Mouse (Mus musculus) erythroblast, embryonic 14.5 days (primary cell): ENCODE measurements around the gene Ccdc33. TPM values are rescaled to one million over a fixed set of nuclear protein-coding genes. Genes with fewer than 3 reads are reported as not detected.

Source experiments
- H3K27me3 ChIP-seq: 2 replicates; pipeline ENCODE4 v1.6.1; 2012; ENCODE audit warnings: inconsistent platforms; ENCODE audit not compliant: control insufficient read depth
- H3K36me3 ChIP-seq: 2 replicates; pipeline ENCODE4 v1.6.1; 2012; ENCODE audit warnings: mild to moderate bottlenecking, inconsistent platforms; ENCODE audit not compliant: control insufficient read depth
- H3K4me1 ChIP-seq: 2 replicates; pipeline ENCODE4 v1.6.1; 2012; ENCODE audit warnings: inconsistent platforms; ENCODE audit not compliant: control insufficient read depth
- H3K4me3 ChIP-seq: replicated peaks from 2 replicates; pipeline ENCODE3; 2012; ENCODE audit warnings: moderate library complexity, mild to moderate bottlenecking, inconsistent platforms
- H3K9me3 ChIP-seq: 2 replicates; pipeline ENCODE4 v1.6.1; 2012; ENCODE audit warnings: low read length, inconsistent platforms, mixed read lengths; ENCODE audit not compliant: control insufficient read depth
- GATA1 ChIP-seq: IDR thresholded peaks from 2 replicates; pipeline ENCODE4 v1.6.1; 2012; ENCODE audit warnings: low read length, inconsistent platforms, mixed read lengths
- TAL1 ChIP-seq: IDR thresholded peaks from 3 replicates; pipeline ENCODE4 v1.6.1; 2012; ENCODE audit warnings: low read length, inconsistent platforms, mixed read lengths
- polyA plus RNA-seq: library from polyadenylated mRNA; stranded (reverse); fragments of >175 nt; gene quantifications from 2 replicates; pipeline ENCODE4 v1.2.3, GENCODE M21; 2012

Ccdc33 gene
- polyA plus RNA-seq, 1 experiment, result not detected

DNA sequence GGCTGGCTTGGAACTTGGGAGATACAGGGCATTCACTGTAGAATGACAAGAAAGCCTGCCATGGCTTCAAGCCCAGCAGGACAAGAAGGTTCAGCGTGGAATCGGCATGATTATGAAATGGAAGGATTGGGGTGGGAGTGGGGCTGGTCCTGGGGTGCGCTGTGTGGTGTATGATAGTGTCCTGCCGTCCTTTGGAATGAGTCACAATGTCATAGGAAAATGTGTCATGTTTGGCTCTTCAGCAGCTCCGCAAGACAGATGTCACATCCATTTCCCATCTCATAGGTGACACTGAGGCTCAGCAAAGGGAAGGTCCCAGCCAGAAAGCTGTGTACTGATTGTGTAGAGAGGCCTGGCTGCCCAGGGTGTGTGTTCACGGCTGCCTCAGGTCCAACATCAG lies 102.8 kb downstream of the Ccdc33 start:
- Histone ChIP-seq H3K27me3 (no peaks in the 10 kb centered on the region), H3K36me3 (no peaks in the 10 kb centered on the region), H3K4me1 (no peaks in the 10 kb centered on the region), H3K4me3 (no peak overlapping the region), H3K9me3 (no peaks in the 10 kb centered on the region)
- TF ChIP-seq TAL1 (no peak), GATA1 (no peak)

DNA sequence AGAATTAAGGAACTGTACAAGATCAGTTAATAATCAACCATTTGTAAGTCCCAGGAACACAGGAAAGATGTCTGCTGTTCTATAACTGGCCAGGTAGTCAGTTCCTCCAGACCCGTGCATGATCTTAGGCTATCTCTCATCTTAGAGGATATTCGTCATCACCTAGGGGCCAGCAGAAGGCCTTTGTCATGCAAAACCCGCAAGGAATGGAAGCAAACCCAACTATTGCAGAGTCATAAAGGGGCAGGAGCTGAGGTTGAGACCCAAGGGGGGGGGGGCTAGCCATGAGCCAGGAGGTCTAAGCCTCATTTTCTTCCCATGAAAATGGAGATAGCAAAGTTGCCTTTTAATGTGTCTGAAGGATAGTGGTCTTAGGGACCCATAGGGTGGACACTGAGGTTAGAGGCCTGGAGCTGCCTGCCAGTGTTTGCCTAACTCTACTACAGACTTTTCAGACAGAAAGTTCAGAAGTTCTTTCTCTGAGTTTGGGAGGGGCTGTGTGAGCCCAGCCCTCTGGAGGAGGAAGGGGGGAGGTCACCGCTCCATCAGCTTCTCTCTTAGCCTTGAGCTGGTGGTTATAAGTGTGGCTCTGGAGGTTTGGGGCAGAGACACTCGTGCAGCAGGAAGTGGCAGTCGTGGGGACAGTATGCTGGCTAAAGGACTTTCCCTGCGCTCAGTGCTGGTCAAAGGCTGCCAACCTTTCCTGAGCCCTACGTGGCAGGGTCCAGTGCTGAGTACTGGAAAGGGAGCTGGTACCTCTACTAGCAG lies 104.0 kb downstream of the Ccdc33 start:
- no peak overlapping the region for H3K4me3 ChIP-seq
- H3K36me3 ChIP-seq, result no peaks in the 10 kb centered on the region
- H3K4me1 ChIP-seq, result no peaks in the 10 kb centered on the region
- no peaks in the 10 kb centered on the region for H3K27me3 ChIP-seq
- no peaks in the 10 kb centered on the region for H3K9me3 ChIP-seq
- TF ChIP-seq TAL1, result no peak
- no peak for TF ChIP-seq GATA1

DNA sequence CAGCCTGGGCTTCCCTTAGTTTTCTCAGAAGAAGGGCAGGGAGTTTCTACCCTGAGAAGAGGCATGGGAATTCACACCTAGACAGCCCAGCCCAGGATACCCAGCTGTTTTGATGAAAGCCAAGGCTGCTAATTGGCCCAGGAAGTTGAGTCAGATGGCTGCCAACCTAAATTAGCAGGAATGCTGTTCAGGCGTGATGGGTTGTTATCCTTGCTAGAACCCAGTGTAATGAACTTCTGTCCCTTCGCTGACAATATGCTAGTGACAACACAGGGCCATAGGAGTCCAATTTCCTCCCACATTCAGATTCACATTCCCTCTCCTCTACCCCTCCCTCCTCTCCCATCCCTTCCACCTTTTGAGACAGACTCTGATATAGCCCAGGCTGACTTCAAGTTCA lies 105.7 kb downstream of the Ccdc33 start:
- Histone ChIP-seq H3K9me3 (no peaks in the 10 kb centered on the region), H3K4me1 (no peaks in the 10 kb centered on the region), H3K4me3 (no peak overlapping the region), H3K36me3 (no peaks in the 10 kb centered on the region), H3K27me3 (no peaks in the 10 kb centered on the region)
- no peak for TF ChIP-seq GATA1
- no peak for TF ChIP-seq TAL1

DNA sequence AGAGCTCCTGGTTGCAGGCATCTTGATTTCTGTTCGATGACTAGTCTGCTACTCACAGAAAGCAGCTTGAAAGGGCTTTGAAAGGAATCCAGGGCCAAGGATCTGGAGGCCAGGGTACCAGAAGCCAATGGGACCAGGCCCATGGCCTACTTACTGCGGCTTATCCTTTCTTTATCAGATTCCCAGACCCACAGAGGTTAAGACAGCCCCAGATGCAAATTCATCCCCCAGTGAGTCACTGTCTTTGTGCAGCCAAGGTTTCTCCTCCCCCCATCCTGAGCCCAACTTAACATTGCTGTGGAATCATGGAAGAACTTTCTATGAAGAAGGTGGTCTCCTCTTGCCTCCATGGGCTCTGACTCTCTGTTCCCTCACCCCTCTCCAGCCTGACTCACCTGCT lies 106.1 kb downstream of the Ccdc33 start:
- no peak for TF ChIP-seq GATA1
- TF ChIP-seq TAL1, result no peak
- no peaks in the 10 kb centered on the region for H3K36me3 ChIP-seq
- no peak overlapping the region for H3K4me3 ChIP-seq
- H3K27me3 ChIP-seq, result no peaks in the 10 kb centered on the region
- H3K9me3 ChIP-seq, result no peaks in the 10 kb centered on the region
- no peaks in the 10 kb centered on the region for H3K4me1 ChIP-seq

DNA sequence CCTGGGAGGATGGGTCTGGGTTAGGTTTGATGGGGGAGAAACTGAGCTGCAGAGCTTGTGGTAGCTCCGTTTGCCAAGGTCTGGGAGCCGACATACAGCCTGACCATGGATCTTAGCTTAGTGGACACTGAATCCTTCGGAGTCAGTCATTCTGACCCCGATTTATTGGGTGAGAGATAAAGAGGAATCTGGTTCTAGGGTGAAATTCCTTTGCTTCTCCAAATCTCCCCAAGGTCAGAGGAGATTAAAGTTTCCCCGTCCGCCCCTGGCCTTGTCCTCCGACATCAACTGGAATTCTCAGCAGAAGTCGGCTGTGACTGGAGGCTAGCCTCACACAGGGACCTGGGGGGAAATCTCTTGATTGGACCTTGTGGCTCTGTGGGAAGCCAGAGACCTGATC lies 107.1 kb downstream of the Ccdc33 start:
- no peak overlapping the region for H3K4me3 ChIP-seq
- no peaks in the 10 kb centered on the region for H3K27me3 ChIP-seq
- H3K36me3 ChIP-seq, result no peaks in the 10 kb centered on the region
- no peaks in the 10 kb centered on the region for H3K4me1 ChIP-seq
- no peak for TF ChIP-seq TAL1
- TF ChIP-seq GATA1, result no peak
- no peaks in the 10 kb centered on the region for H3K9me3 ChIP-seq

DNA sequence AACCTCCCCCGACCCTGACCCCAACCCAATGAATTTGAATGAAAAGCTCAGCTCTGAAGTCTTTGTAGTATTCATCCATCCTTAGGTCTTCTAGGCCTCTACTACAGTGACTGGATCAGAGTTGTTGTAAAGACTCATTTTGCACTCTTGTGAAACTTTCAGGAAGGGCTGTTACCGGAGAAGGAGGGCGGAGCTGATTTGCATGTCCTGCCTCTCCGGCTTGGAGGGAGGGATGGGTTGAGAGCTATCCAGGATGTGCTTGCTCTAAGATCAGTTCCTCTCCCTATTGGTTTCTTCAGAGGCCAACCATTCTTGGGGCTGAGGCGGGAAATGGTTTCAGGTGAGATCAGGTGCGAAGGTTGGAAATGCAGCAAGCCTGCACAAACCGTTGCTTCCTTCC lies 107.6 kb downstream of the Ccdc33 start:
- H3K4me3 ChIP-seq, result no peak overlapping the region
- H3K4me1 ChIP-seq, result no peaks in the 10 kb centered on the region
- TF ChIP-seq TAL1 (no peak), GATA1 (no peak)
- no peaks in the 10 kb centered on the region for H3K9me3 ChIP-seq
- no peaks in the 10 kb centered on the region for H3K27me3 ChIP-seq
- no peaks in the 10 kb centered on the region for H3K36me3 ChIP-seq

DNA sequence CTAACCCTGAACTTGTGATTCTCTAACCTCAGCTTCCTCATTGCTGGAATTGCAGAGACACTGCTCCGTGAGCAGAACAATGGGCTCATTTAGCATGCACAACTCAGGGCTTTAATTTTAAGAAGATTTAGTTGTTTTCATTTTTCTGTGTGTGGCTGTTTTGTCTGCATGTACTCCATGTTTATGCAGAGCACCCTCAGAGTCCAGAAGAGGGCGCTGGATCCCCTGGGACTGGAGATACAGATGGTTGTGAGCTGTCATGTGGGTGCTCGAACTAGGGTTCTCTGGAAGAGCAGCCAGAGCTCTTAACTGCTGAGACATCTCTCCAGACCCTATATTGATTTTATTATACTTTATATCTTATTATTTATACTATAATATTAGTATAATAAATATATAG lies 109.0 kb downstream of the Ccdc33 start:
- H3K4me3 ChIP-seq, result no peak overlapping the region
- no peaks in the 10 kb centered on the region for H3K36me3 ChIP-seq
- H3K9me3 ChIP-seq, result no peaks in the 10 kb centered on the region
- no peak for TF ChIP-seq TAL1
- no peak for TF ChIP-seq GATA1
- H3K27me3 ChIP-seq, result no peaks in the 10 kb centered on the region
- no peaks in the 10 kb centered on the region for H3K4me1 ChIP-seq

DNA sequence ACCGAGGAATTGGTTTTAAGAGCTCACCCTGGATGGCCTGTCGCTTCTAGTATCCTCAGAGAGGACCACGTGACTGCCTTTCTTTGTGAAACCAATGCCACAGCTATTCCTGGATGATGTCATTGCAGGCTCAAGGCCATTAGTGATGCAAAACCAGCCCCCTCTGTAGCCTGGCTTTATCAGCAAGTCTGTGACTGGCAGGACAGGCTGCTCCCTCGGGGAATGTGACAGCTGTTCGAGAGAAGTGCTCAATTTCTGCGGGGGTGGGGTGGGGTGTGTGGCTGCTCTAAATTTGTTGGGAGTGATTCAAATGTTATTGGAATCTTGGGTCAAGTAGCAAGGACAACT lies 109.6 kb downstream of the Ccdc33 start:
- Histone ChIP-seq H3K36me3 (no peaks in the 10 kb centered on the region), H3K4me3 (no peak overlapping the region), H3K27me3 (no peaks in the 10 kb centered on the region), H3K4me1 (no peaks in the 10 kb centered on the region), H3K9me3 (no peaks in the 10 kb centered on the region)
- TF ChIP-seq TAL1, result no peak
- TF ChIP-seq GATA1, result no peak

DNA sequence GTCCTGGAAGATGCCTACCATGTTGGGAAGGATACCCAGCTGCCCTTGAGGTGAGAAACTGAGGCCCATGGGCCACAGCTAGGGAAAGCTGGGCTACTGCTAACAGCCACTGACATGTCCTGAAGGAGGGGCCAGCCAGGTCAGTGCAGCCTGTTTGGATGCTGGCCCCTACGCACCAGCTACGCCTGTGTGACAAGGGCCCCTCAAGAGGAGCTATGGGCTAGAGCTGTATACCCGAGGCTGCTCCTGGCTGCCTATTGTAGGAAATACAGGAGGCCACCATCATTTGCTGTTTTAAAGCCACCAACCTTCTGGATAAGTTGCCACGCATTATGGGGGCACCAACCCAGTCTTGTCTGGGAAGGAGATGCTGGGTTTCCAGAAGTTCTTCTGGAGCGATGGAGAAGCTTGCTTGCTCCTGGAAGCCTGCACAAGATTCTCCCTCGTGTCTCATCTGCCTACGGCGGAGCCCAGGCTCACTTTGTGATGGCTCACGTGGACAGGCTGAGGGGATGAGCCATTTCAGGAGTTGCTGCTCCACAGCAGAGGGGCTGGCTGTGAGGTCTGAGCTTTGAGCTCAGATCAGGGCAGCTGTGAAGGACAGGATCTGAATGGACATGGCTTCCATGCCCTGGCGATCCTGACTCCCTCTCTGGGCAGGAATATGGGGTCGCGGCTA lies 110.1 kb downstream of the Ccdc33 start:
- TF ChIP-seq GATA1, result no peak
- TF ChIP-seq TAL1, result no peak
- no peaks in the 10 kb centered on the region for H3K27me3 ChIP-seq
- H3K4me1 ChIP-seq, result no peaks in the 10 kb centered on the region
- no peak overlapping the region for H3K4me3 ChIP-seq
- H3K9me3 ChIP-seq, result no peaks in the 10 kb centered on the region
- no peaks in the 10 kb centered on the region for H3K36me3 ChIP-seq
